Mouse (Mus musculus) midbrain, embryonic 13.5 days (tissue): ENCODE measurements around the gene Trabd2b. TPM values are rescaled to one million over a fixed set of nuclear protein-coding genes. Genes with fewer than 3 reads are reported as not detected.
A peak's percentile ranks its signal among the peaks of the same experiment; 100 is the strongest.

ENCODE experiments used
- ATAC-seq: fragments of 200-750 bp; cut with Nextera tagmentation; 2 replicates; pipeline ENCODE4 v1.8.0; 2017; ENCODE audit warnings: mild to moderate bottlenecking, moderate TSS enrichment, moderate library complexity
- H3K27ac ChIP-seq: fragments of 300-500 bp; sonication (generic); 2 replicates; pipeline ENCODE4 v1.5.1; 2015; ENCODE audit warnings: inconsistent platforms, mild to moderate bottlenecking, moderate library complexity
- H3K27me3 ChIP-seq: fragments of 300-500 bp; sonication (generic); 2 replicates; pipeline ENCODE4 v1.6.1; 2015; ENCODE audit warnings: mild to moderate bottlenecking, inconsistent platforms
- H3K36me3 ChIP-seq: fragments of 300-500 bp; sonication (generic); 2 replicates; pipeline ENCODE4 v1.6.1; 2015; ENCODE audit warnings: mild to moderate bottlenecking, inconsistent platforms
- H3K4me1 ChIP-seq: fragments of 300-500 bp; sonication (generic); replicated peaks from 2 replicates; pipeline ENCODE4 v1.6.1; 2015; ENCODE audit warnings: inconsistent platforms
- H3K4me2 ChIP-seq: fragments of 300-500 bp; sonication (generic); replicated peaks from 2 replicates; pipeline ENCODE4 v1.6.1; 2015; ENCODE audit warnings: moderate library complexity, mild to moderate bottlenecking, inconsistent platforms
- H3K4me3 ChIP-seq: fragments of 300-500 bp; sonication (generic); replicated peaks from 2 replicates; pipeline ENCODE4 v1.5.1; 2015; ENCODE audit warnings: mild to moderate bottlenecking, inconsistent platforms
- H3K9ac ChIP-seq: fragments of 300-500 bp; sonication (generic); replicated peaks from 2 replicates; pipeline ENCODE4 v1.6.1; 2015; ENCODE audit warnings: mild to moderate bottlenecking, inconsistent platforms
- H3K9me3 ChIP-seq: fragments of 300-500 bp; sonication (generic); 2 replicates; pipeline ENCODE4 v1.6.1; 2016; ENCODE audit warnings: mild to moderate bottlenecking, inconsistent platforms
- WGBS: fragments of 180-500 bp; shearing (Covaris S2); methylation state at CpG from one replicate; pipeline ENCODE4 v1.1.7; 2015; 5-methylcytosine and 5-hydroxymethylcytosine counted together
- polyA plus RNA-seq: library from polyadenylated mRNA; unstranded; fragments of >200 nt; fragmentation: Nextera tagmentation; extraction: Ambion mirVana; gene quantifications from 2 replicates; pipeline ENCODE4 v1.2.1, GENCODE M21; 2015

Gene Trabd2b
- polyA plus RNA-seq, 1 experiment from 2014 or later = 0.83 TPM

GRCm38 (mm10) chr4:114374330-114374729 lies 32.2 kb upstream of the Trabd2b start:
- Histone ChIP-seq H3K9ac (no peak overlapping the region), H3K4me2 (no peak overlapping the region), H3K27ac (no peak overlapping the region), H3K36me3 (no peaks in the 10 kb centered on the region), H3K27me3 (peaks cover 4% of the 10 kb centered on the region; the same call in 1 of the 2 replicates), H3K4me1 (no peaks in the 10 kb centered on the region), H3K9me3 (no peaks in the 10 kb centered on the region), H3K4me3 (no peak overlapping the region)
- 86% methylated on average over 1 of the region's 1 CpGs for WGBS
- ATAC-seq = no peak

- Histone ChIP-seq H3K27me3 (no peaks in the 10 kb centered on the region), H3K4me3 (no peak overlapping the region), H3K9me3 (no peaks in the 10 kb centered on the region), H3K4me2 (no peak overlapping the region), H3K36me3 (no peaks in the 10 kb centered on the region), H3K9ac (no peak overlapping the region), H3K27ac (no peak overlapping the region), H3K4me1 (peaks cover 3% of the 10 kb centered on the region; the same call in 1 of the 2 replicates)
- WGBS = 91% methylated on average over 11 of the region's 11 CpGs
- ATAC-seq = no peak
Observed at GRCm38 (mm10) chr4:114377531-114377930, 29.0 kb upstream of the Trabd2b start.

GRCm38 (mm10) chr4:114378512-114378911 lies 28.0 kb upstream of the Trabd2b start:
- no peaks in the 10 kb centered on the region for H3K27me3 ChIP-seq
- no peaks in the 10 kb centered on the region for H3K9me3 ChIP-seq
- H3K4me2 ChIP-seq = no peak overlapping the region
- peaks cover 10% of the 10 kb centered on the region for H3K4me1 ChIP-seq
- H3K9ac ChIP-seq = no peak overlapping the region
- H3K36me3 ChIP-seq = no peaks in the 10 kb centered on the region
- H3K4me3 ChIP-seq = no peak overlapping the region
- no peak overlapping the region for H3K27ac ChIP-seq
- WGBS = 82% methylated on average over 7 of the region's 7 CpGs
- ATAC-seq = no peak

GRCm38 (mm10) chr4:114379416-114379956 lies 27.0 kb upstream of the Trabd2b start:
- no peaks in the 10 kb centered on the region for H3K27me3 ChIP-seq
- no peak overlapping the region for H3K9ac ChIP-seq
- no peaks in the 10 kb centered on the region for H3K9me3 ChIP-seq
- no peaks in the 10 kb centered on the region for H3K36me3 ChIP-seq
- WGBS = 89% methylated on average over 4 of the region's 4 CpGs
- H3K4me3 ChIP-seq = no peak overlapping the region
- H3K27ac ChIP-seq = no peak overlapping the region
- H3K4me2 ChIP-seq = no peak overlapping the region
- no peak for ATAC-seq
- H3K4me1 ChIP-seq = peaks cover 10% of the 10 kb centered on the region

GRCm38 (mm10) chr4:114382627-114383026 lies 23.9 kb upstream of the Trabd2b start:
- no peak overlapping the region for H3K4me2 ChIP-seq
- H3K9me3 ChIP-seq = no peaks in the 10 kb centered on the region
- H3K36me3 ChIP-seq = no peaks in the 10 kb centered on the region
- peak; percentile 76 for ATAC-seq
- H3K4me3 ChIP-seq = no peak overlapping the region
- no peak overlapping the region for H3K27ac ChIP-seq
- no peak overlapping the region for H3K9ac ChIP-seq
- H3K27me3 ChIP-seq = no peaks in the 10 kb centered on the region
- H3K4me1 ChIP-seq = peaks cover 10% of the 10 kb centered on the region
- WGBS = 17% methylated on average over 1 of the region's 1 CpGs

- peaks cover 10% of the 10 kb centered on the region for H3K4me1 ChIP-seq
- H3K9ac ChIP-seq = no peak overlapping the region
- WGBS = 92% methylated on average over 5 of the region's 5 CpGs
- no peak overlapping the region for H3K4me2 ChIP-seq
- H3K9me3 ChIP-seq = no peaks in the 10 kb centered on the region
- no peaks in the 10 kb centered on the region for H3K27me3 ChIP-seq
- H3K27ac ChIP-seq = no peak overlapping the region
- no peak for ATAC-seq
- H3K4me3 ChIP-seq = no peak overlapping the region
- H3K36me3 ChIP-seq = no peaks in the 10 kb centered on the region
Observed at GRCm38 (mm10) chr4:114385236-114385635, 21.3 kb upstream of the Trabd2b start.

GRCm38 (mm10) chr4:114386395-114386811 lies 20.1 kb upstream of the Trabd2b start:
- Histone ChIP-seq H3K27me3 (no peaks in the 10 kb centered on the region), H3K4me3 (no peak overlapping the region), H3K36me3 (no peaks in the 10 kb centered on the region), H3K9ac (no peak overlapping the region), H3K4me1 (peaks cover 10% of the 10 kb centered on the region), H3K9me3 (no peaks in the 10 kb centered on the region), H3K4me2 (no peak overlapping the region), H3K27ac (no peak overlapping the region)
- WGBS = 80% methylated on average over 2 of the region's 2 CpGs
- ATAC-seq = no peak

GRCm38 (mm10) chr4:114387527-114388135 lies 18.9 kb upstream of the Trabd2b start:
- H3K4me2 ChIP-seq = no peak overlapping the region
- H3K4me1 ChIP-seq = peaks cover 6% of the 10 kb centered on the region; the same call in 1 of the 2 replicates
- H3K9ac ChIP-seq = no peak overlapping the region
- no peaks in the 10 kb centered on the region for H3K9me3 ChIP-seq
- no peak overlapping the region for H3K4me3 ChIP-seq
- no peaks in the 10 kb centered on the region for H3K36me3 ChIP-seq
- no peak overlapping the region for H3K27ac ChIP-seq
- H3K27me3 ChIP-seq = no peaks in the 10 kb centered on the region
- WGBS = 86% methylated on average over 2 of the region's 2 CpGs
- ATAC-seq = no peak

GRCm38 (mm10) chr4:114388306-114388705 lies 18.2 kb upstream of the Trabd2b start:
- WGBS = 89% methylated on average over 3 of the region's 3 CpGs
- H3K9ac ChIP-seq = no peak overlapping the region

GRCm38 (mm10) chr4:114389653-114390052 lies 16.9 kb upstream of the Trabd2b start:
- no peak overlapping the region for H3K4me3 ChIP-seq
- no peaks in the 10 kb centered on the region for H3K27me3 ChIP-seq
- no peaks in the 10 kb centered on the region for H3K36me3 ChIP-seq
- H3K4me2 ChIP-seq = no peak overlapping the region
- H3K9me3 ChIP-seq = no peaks in the 10 kb centered on the region
- no peak for ATAC-seq
- no peak overlapping the region for H3K27ac ChIP-seq
- H3K9ac ChIP-seq = no peak overlapping the region
- no peaks in the 10 kb centered on the region for H3K4me1 ChIP-seq

More at GRCm38 (mm10) chr4:114388306-114388705, 18.2 kb upstream of the Trabd2b start:
- no peak overlapping the region for H3K4me3 ChIP-seq
- H3K36me3 ChIP-seq = no peaks in the 10 kb centered on the region
- H3K27me3 ChIP-seq = no peaks in the 10 kb centered on the region
- no peak overlapping the region for H3K27ac ChIP-seq
- no peak overlapping the region for H3K4me2 ChIP-seq
- no peaks in the 10 kb centered on the region for H3K9me3 ChIP-seq
- no peaks in the 10 kb centered on the region for H3K4me1 ChIP-seq
- no peak for ATAC-seq

- H3K4me3 ChIP-seq = no peak overlapping the region
- no peaks in the 10 kb centered on the region for H3K9me3 ChIP-seq
- no peak overlapping the region for H3K27ac ChIP-seq
- no peak overlapping the region for H3K4me2 ChIP-seq
- 0 out of 2 replicates have a peak, but pooled peaks cover 5% of the 10 kb centered on the region for H3K27me3 ChIP-seq
- no peaks in the 10 kb centered on the region for H3K4me1 ChIP-seq
- H3K36me3 ChIP-seq = no peaks in the 10 kb centered on the region
- no peak for ATAC-seq
- no peak overlapping the region for H3K9ac ChIP-seq
Observed at GRCm38 (mm10) chr4:114397625-114398024, 8.9 kb upstream of the Trabd2b start.

- Histone ChIP-seq H3K4me1 (no peaks in the 10 kb centered on the region), H3K4me3 (no peak overlapping the region), H3K9me3 (no peaks in the 10 kb centered on the region), H3K36me3 (no peaks in the 10 kb centered on the region), H3K9ac (no peak overlapping the region), H3K27me3 (peaks cover 15% of the 10 kb centered on the region; the same call in 1 of the 2 replicates), H3K4me2 (no peak overlapping the region), H3K27ac (no peak overlapping the region)
- 48% methylated on average over 3 of the region's 3 CpGs for WGBS
- ATAC-seq = no peak
Observed at GRCm38 (mm10) chr4:114399821-114400220, 6.7 kb upstream of the Trabd2b start.
